Mouse (Mus musculus) retina, postnatal 7 days (tissue): ENCODE measurements around the gene Shmt2.

Experiments used
- DNase-seq: peaks from one replicate; pipeline ENCODE4 v3.0.0-alpha.2; 2012; ENCODE audit warnings: low read depth, low spot score

The Shmt2 gene

DNA sequence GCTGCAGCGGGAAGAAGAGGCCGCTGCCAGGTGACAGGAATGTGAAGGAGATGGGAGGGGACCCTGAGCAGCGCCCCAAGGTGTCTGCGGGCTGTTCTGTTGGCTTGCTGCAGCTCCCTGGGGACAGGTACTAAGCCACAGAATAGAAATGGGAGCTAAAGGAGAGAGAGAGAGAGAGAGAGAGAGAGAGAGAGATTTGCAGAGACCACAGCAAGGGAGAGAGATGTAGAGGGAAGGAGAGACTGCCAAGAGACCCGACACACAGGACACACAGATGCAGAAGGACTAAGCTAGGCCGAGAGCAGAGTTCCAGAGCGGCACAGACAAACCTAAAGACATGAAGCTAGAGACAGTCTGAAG, 10.0 kb downstream of the Shmt2 start:
- no peak for DNase-seq

GRCm38 (mm10) chr10:127511634-127512306, 10.5 kb downstream of the Shmt2 start:
- DNase-seq, result no peak

DNA sequence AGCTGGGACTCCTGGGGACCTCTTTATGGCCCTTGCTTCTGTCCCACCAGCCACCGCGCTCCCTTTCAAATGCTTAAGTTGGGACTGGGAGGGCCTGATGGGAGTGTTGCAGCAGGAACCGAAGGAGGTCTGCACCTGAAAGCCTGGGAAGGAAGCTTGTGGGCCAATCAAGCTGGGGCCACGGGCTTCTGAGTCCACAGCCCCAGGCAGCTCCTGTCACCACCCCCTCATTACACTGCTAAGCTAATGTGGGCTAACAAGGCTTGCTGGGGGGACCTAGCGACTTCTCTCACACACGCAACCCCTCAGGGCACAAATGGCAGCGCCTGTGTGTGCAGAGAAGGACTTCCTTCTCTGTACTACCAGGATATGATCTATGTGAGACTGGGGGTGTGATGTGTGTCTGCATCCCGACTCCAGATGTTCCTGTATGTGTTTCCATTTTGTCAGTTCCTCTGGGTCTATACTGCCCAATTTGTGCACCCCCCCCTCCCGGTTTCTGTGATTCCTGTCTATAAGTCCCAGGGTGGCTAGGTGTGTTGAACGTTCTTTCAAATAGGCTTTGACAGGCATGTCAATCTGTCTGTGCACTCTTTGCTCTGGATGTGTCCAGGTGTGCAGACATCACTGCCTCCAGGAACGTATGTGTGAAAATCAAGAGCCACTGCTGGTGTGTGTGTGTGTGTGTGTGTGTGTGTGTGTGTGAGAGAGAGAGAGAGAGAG, 11.2 kb downstream of the Shmt2 start:
- no peak for DNase-seq

GRCm38 (mm10) chr10:127509837-127510701, 12.2 kb downstream of the Shmt2 start:
- DNase-seq, result peak; percentile 70

DNA sequence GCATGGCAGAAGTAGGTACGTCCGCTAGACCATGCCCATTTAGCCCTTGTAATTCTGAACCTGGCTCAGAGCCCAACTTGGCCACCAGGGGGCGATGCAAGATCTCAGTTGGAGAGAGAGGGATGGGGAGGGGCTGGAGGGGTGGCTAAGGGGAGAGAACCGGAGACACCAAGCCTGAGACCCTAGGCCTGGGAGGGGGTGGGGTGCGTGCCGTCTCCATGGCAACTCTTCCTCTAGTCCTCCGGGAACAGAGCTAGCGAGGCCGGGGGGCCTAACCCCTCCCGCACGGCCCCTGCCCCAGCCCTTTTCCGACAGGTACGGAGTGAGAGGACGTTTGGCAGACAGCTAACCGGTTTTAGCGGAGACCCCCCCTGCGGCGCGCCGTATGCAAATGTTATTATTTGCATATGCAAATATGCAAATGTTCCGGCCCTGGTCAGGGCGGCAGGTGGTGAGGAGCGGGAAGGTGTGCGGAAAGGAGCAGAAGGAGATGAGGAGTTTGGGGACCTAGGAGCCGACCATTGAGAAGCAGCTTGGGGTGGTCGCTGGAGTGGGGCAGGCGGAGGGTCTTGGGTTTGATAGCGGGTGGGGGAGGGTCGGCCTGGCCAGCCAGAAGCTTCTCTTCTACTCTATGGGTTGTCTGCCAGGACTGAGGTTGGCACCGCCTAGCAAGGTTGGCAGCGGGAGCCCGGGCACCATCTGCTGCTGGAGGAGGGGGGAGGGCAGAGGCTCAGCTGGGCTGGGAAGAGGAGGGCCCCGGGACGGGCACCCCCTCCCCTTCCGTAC, 13.0 kb downstream of the Shmt2 start:
- peak; percentile 96 for DNase-seq

GRCm38 (mm10) chr10:127508239-127508638, 14.0 kb downstream of the Shmt2 start:
- peak; percentile 72 for DNase-seq

DNA sequence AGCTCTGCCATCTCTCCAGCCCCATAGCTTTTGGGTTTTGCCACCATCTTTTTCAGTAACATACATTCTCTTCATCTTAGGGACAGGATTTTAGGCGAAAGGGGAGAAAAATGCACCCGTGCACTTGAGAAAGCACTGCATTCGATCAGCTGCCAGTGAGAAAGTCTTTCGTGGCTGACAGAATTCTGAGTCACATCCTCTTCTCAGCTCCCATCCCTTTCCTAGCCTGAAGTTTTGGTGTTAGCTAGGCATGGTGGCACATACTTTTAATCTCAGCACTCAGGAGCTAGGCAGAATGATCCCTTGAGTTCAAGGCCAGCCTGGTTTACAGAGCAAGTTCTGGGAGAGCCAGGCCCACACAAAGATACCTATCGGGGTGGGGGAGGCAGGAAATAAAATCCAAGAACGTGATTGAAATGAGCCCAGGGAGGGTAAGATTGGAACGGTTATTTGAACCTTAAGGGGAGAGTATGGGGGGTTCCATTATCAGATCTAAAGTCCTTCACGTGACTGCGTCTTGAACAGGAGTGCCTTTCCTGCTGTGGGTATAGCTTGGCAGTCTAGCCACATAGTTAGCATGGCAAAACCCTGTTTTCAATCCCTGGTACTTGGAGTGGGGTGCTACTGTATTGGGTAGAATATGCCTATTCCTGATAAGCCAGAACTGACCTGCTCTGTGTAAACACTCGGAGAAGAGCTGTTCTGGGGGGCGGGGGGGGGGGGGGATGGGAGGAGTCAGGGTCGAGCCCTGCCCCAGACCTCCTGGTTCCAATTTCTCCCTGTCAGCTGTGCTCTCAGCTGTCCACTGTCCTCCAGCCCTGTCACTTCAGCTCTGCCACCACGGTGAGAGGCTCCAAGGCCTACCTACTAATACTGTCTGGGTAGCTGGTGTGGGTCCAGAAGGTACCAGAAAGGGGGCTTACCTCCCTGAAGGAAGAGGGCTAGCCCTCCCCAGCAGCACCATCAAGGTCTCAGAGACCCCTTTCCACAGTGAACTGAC, 21.1 kb downstream of the Shmt2 start, which contains the start of gene Stac3:
Gene Stac3, plus strand, starts transcription at position 793 of the 1,000 bp plus-strand sequence.
- no peak for DNase-seq

DNA sequence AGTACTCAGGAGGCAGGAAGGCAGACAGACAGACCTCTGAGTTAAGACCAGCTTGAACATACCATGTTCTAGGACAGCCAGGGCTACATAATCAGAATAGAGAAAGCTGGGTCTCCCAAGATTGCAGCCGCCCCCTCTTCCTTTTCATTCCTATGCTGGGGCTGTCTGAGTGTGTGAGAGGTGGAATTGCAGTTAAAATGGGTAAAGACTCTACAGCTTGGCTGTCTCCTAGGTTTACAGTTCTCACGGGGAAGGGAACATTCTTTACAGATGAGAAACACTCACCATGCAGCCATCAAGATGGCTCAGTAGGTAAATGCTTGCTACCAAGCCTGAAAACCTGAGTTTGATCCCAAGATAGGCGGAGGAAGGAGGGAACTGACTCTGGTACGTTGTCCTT, 22.2 kb downstream of the Shmt2 start:
- no peak for DNase-seq

GRCm38 (mm10) chr10:127499516-127499915, 22.7 kb downstream of the Shmt2 start:
- no peak for DNase-seq

- no peak for DNase-seq
Measured at GRCm38 (mm10) chr10:127496156-127496555, 26.1 kb downstream of the Shmt2 start.

DNA sequence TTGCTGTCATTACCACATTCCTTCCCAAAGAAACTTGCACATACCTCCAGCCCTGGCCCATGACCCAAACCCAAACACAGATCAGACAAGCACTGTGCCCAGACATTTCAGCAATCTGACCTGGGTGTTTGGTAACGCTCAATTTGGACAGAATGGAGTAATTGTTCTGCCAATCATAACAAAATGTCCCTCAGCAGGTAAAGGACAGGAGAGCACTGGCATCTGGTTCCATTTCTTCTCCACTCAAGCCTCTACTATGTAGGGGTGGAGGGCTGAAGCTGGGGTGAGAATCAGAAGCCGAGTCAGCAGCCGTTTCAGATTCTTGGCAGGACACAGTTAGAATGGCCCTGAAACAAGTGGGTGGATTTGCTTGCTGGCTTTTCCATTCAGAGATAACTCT, 30.1 kb downstream of the Shmt2 start:
- DNase-seq, result no peak

- no peak for DNase-seq
Measured at GRCm38 (mm10) chr10:127491128-127491512, 31.1 kb downstream of the Shmt2 start.

DNA sequence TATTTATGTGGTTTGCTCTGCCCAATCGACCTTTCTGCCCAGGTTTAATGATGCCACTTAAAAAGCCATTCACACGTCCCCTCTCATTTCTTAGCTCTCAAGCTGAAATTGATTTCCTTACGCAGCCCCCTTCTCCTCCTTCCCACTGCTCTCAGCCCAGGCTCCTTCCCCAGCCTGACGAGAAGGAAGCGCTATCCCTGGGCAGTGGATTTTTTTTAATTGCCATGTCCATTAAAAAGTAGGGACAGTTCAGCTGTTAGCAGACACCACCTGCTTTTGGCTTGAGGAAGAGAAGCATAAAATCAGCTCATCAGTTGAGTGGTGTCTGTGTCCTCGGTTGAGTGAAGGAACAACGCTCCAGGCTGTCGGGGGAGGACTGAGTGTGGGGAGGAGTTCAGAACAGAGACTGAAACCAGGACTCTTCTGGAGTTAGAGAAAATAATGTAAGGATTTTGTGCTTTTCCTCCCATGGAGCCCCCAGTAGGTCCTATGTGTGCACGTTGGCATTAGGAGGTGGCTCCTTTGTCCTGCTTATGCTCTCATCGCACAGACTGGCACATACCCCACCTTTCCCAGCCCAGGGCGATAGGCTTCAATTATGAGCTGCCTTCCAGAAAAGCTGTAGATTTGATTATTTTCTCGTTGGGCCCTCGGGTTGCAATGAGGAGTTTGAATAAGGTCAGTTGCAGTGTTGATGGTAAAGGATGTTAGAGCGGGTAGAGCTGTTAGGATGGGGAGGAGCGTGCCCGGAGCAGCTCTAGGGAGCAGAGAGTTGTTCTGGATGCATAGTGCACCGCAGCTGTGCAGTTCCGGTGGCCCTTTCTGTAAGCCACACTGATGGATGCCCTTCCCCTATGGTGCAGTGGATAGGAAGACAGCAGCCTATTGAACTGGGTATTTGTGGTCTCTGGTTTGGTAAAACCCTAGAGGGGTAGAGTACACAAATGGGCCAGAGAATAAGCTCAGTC, 31.8 kb downstream of the Shmt2 start:
- DNase-seq, result no peak

DNA sequence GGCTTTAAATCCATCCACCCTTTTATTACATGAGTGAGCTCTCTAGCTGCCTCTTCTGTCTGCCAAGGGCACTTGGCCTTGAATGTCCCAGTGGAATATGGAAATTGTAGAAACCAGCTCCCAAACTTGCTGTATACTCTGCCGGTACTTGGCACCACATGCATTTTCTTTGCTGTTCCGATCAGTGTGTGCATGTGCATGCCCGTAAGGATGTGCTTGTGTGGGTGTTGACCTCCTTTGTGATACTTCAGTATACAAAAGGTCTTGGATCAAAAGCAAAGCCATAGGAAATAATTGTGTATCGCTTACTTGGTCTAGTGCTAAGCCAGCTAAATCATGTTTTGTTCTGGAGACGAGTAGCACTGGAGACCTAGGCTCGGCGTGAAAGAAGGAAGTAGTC, 33.4 kb downstream of the Shmt2 start:
- DNase-seq, result no peak

GRCm38 (mm10) chr10:127485235-127485634, 37.0 kb downstream of the Shmt2 start:
- no peak for DNase-seq

DNA sequence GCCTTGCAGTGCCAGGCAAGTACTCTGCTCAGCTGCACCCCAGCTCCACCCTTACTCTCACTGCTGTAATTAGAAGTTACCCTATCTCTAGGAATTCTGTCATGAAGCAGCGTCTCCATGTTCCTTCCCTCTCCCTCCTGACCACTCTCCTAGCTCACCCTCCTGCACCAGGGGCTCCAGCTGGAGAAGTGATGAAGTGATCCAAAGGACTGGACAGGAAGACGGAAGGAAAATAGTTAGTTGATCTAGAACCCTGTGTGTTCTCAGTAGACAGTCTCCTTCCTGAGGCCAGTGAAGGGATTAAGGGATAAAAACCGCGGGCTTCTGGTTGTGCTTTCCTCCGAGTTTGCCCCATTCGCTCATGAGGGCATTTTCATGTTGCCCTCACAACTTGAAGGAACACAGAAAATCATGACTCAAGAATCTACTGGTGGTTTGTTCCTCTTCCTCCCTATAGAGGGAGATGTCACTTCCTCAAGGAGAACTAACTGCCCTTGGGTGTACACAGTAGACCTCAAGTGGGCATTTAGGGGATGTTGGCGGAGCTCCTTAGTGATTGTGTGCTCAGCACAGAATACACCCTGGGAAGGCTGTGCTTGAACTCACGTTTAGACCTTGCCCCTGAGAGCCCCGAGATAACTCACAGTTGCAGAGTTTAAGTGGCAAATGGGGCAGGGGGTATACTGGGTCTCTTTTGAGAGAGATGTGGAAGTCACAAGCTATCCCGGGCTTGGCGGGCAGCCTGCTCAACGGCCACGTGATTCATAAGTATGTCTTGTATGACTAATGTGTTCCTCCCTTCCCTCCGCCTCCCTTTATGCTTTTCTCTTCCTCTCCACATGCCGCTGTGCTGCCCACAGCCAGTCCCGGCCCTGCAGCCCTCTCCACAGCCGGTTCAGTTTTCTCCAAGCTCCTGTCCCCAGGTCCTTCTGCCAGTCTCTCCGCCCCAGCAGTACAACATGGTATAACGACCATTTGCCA, 41.1 kb downstream of the Shmt2 start:
- DNase-seq, result no peak

GRCm38 (mm10) chr10:127479131-127479530, 43.1 kb downstream of the Shmt2 start:
- DNase-seq, result peak; percentile 52

DNA sequence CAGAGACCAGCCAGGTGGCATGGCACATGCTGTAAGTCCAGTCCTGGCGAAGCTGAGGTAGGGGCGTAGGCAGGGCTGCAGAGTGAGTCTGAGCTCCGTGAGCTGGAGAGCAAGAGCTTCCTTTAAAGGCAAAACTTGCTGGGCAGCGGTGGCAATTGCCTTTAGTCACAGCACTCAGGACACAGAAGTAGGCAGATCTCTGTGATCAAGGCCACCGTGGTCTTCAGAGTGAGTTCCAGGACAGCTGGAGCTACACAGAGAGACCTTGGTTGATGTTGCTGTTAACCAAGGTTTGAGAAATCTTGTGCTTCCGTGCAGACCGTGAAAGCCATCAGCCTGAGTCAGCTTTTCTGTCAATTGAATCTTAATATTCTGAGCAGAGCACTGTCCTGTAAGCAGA, 44.9 kb downstream of the Shmt2 start:
- DNase-seq, result no peak
